Mouse (Mus musculus): ENCODE measurements around the gene Usp31. TPM values are rescaled to one million over a fixed set of nuclear protein-coding genes. Genes with fewer than 3 reads are reported as not detected.

The Usp31 gene
- total and polyA plus RNA-seq, 3 experiments, result 6.4 to 9.1 (median 7.5) TPM

GRCm38 (mm10) chr7:121706411-121707072 is 511 bp downstream of the Usp31 start:
- peaks cover 8 to 48% of the 10 kb centered on the region in 2 experiments; a peak in 3 of 4 replicates for H3K4me1 ChIP-seq (ENCODE audit: control insufficient read depth in 1 of 2, insufficient read depth in 2 of 2)
- H3K27ac ChIP-seq (ENCODE audit: insufficient read depth, low read depth), result no peak overlapping the region

GRCm38 (mm10) chr7:121705051-121705450 is 2.0 kb downstream of the Usp31 start:
- peaks cover 19% of the 10 kb centered on the region for H3K79me2 ChIP-seq (replicated peaks; ENCODE audit: control insufficient read depth, extremely low read depth, insufficient read depth, poor library complexity, severe bottlenecking)
- peaks cover 11% of the 10 kb centered on the region for H3K27me3 ChIP-seq (replicated peaks)
- in situ Hi-C loops (cut with MboI; ENCODE audit: low pct_ligation_motif_present, low pct_unique_long_range_greater_than_20kb, low sequenced_read_pairs) (no loop called here), dilution Hi-C loops (cut with MboI; ENCODE audit: extremely low pct_ligation_motif_present, extremely low pct_unique_long_range_greater_than_20kb, low sequenced_read_pairs) (no loop called here)
- no peak overlapping the region for H3K27ac ChIP-seq (ENCODE audit: insufficient read depth, low read depth)
- H3K4me2 ChIP-seq (ENCODE audit: insufficient read depth, low read depth, poor library complexity, severe bottlenecking), result no peak overlapping the region
- H3K4me3 ChIP-seq (replicated peaks in 1 of 3; ENCODE audit: low read depth in 2 of 3, low read length in 2 of 3, poor library complexity in 1 of 3), result peak overlapping the region in 1 of 3 experiments; percentile 15
- TF ChIP-seq ETS1 (conservative IDR thresholded peaks at IDR 0.05; ENCODE audit: low read depth, low read length) (no peak), JUN (IDR thresholded peaks at IDR 0.05; ENCODE audit: insufficient read depth, low read depth, low read length) (no peak)
- H3K4me1 ChIP-seq (ENCODE audit: control insufficient read depth in 1 of 2, insufficient read depth in 2 of 2), result peaks cover 10 to 63% of the 10 kb centered on the region in 2 experiments; a peak in 3 of 4 replicates
- H3K36me3 ChIP-seq (replicated peaks in 1 of 2; ENCODE audit: control insufficient read depth in 1 of 2, insufficient read depth in 1 of 2, low read length in 1 of 2), result peaks cover 0 to 29% of the 10 kb centered on the region in 2 experiments
- H3K9ac ChIP-seq (ENCODE audit: insufficient read depth, low read depth), result no peak overlapping the region
- no peaks in the 10 kb centered on the region for H3K9me3 ChIP-seq (replicated peaks; ENCODE audit: low read length)
- no peak for DNase-seq (ENCODE audit: extremely low read depth)

More at GRCm38 (mm10) chr7:121706411-121707072, 511 bp downstream of the Usp31 start:
- dilution Hi-C loops (cut with MboI; ENCODE audit: extremely low pct_ligation_motif_present, extremely low pct_unique_long_range_greater_than_20kb, low sequenced_read_pairs) (no loop called here), in situ Hi-C loops (cut with MboI; ENCODE audit: low pct_ligation_motif_present, low pct_unique_long_range_greater_than_20kb, low sequenced_read_pairs) (no loop called here)
- Histone ChIP-seq H3K9ac (ENCODE audit: insufficient read depth, low read depth) (peak overlapping the region; percentile 65), H3K9me3 (replicated peaks; ENCODE audit: low read length) (no peaks in the 10 kb centered on the region), H3K79me2 (replicated peaks; ENCODE audit: control insufficient read depth, extremely low read depth, insufficient read depth, poor library complexity, severe bottlenecking) (peaks cover 15% of the 10 kb centered on the region), H3K36me3 (replicated peaks in 1 of 2; ENCODE audit: control insufficient read depth in 1 of 2, insufficient read depth in 1 of 2, low read length in 1 of 2) (peaks cover 0 to 27% of the 10 kb centered on the region in 2 experiments), H3K27me3 (replicated peaks) (peaks cover 15% of the 10 kb centered on the region), H3K4me2 (ENCODE audit: insufficient read depth, low read depth, poor library complexity, severe bottlenecking) (peak overlapping the region; percentile 69), H3K4me3 (replicated peaks in 1 of 3; ENCODE audit: low read depth in 2 of 3, low read length in 2 of 3, poor library complexity in 1 of 3) (peak overlapping the region; percentile 67 to 93 (median 83))
- peak; percentile 10 for DNase-seq (ENCODE audit: extremely low read depth)
- TF ChIP-seq NRF1 (IDR thresholded peaks at IDR 0.05; ENCODE audit: low read depth, low read length), result no peak
- TF ChIP-seq POLR2A (IDR thresholded peaks at IDR 0.05; ENCODE audit: low read depth, low read length), result no peak
- peak; percentile 72 for TF ChIP-seq MAX (IDR thresholded peaks at IDR 0.05; ENCODE audit: low read length)
- peak; percentile 10; the same call in 1 of the 2 replicates for TF ChIP-seq SIN3A (IDR thresholded peaks at IDR 0.05; ENCODE audit: low read length)
- TF ChIP-seq BHLHE40 (IDR thresholded peaks at IDR 0.05; ENCODE audit: low read depth, low read length), result peak; percentile 20; the same call in 1 of the 2 replicates
- TF ChIP-seq TCF12 (IDR thresholded peaks at IDR 0.05; ENCODE audit: low read depth, low read length), result peak; percentile 18; the same call in 1 of the 2 replicates
- TF ChIP-seq MXI1 (IDR thresholded peaks at IDR 0.05; ENCODE audit: low read depth, low read length), result peak; percentile 60

- H3K4me1 ChIP-seq (ENCODE audit: control insufficient read depth in 1 of 2, insufficient read depth in 2 of 2), result peaks cover 7 to 79% of the 10 kb centered on the region in 2 experiments; a peak in 3 of 4 replicates
- H3K27ac ChIP-seq (ENCODE audit: insufficient read depth, low read depth), result no peak overlapping the region
- TF ChIP-seq CHD1 (IDR thresholded peaks at IDR 0.05; ENCODE audit: low read depth, low read length) (0 out of 2 replicates have a peak, but pooled peaks have one; percentile 77), BHLHE40 (IDR thresholded peaks at IDR 0.05; ENCODE audit: low read depth, low read length) (peak; percentile 84), ETS1 (conservative IDR thresholded peaks at IDR 0.05; ENCODE audit: low read depth, low read length) (peak; percentile 82), SIN3A (IDR thresholded peaks at IDR 0.05; ENCODE audit: low read length) (peak; percentile 41; the same call in 1 of the 2 replicates), IRF4 (IDR thresholded peaks at IDR 0.05; ENCODE audit: low read depth, low read length) (peak; percentile 61; the same call in 1 of the 2 replicates), CTCF (conservative IDR thresholded peaks at IDR 0.05 in 1 of 2, IDR thresholded peaks at IDR 0.05 in 1 of 2; ENCODE audit: low read depth in 2 of 2, low read length in 2 of 2) (no peak), MEF2A (IDR thresholded peaks at IDR 0.05; ENCODE audit: borderline replicate concordance, low read depth, low read length) (peak; percentile 51; the same call in 1 of the 2 replicates), MAX (IDR thresholded peaks at IDR 0.05; ENCODE audit: low read length) (peak; percentile 39; the same call in 1 of the 2 replicates), MXI1 (IDR thresholded peaks at IDR 0.05; ENCODE audit: low read depth, low read length) (0 out of 2 replicates have a peak, but pooled peaks have one; percentile 38), EP300 (IDR thresholded peaks at IDR 0.05; ENCODE audit: low read length) (peak; percentile 40; the same call in 1 of the 2 replicates), JUN (IDR thresholded peaks at IDR 0.05; ENCODE audit: insufficient read depth, low read depth, low read length) (no peak), NELFE (IDR thresholded peaks at IDR 0.05; ENCODE audit: low read depth, low read length) (no peak), TCF12 (IDR thresholded peaks at IDR 0.05; ENCODE audit: low read depth, low read length) (peak; percentile 34; the same call in 1 of the 2 replicates)
- H3K4me3 ChIP-seq (replicated peaks in 1 of 3; ENCODE audit: low read depth in 2 of 3, low read length in 2 of 3, poor library complexity in 1 of 3), result no peak overlapping the region
- H3K4me2 ChIP-seq (ENCODE audit: insufficient read depth, low read depth, poor library complexity, severe bottlenecking), result 0 out of 2 replicates have a peak overlapping the region, but pooled peaks have one; percentile 27
- H3K9me3 ChIP-seq (replicated peaks; ENCODE audit: low read length), result no peaks in the 10 kb centered on the region
- dilution Hi-C loops (cut with MboI; ENCODE audit: extremely low pct_ligation_motif_present, extremely low pct_unique_long_range_greater_than_20kb, low sequenced_read_pairs), result no loop called here
- in situ Hi-C loops (cut with MboI; ENCODE audit: low pct_ligation_motif_present, low pct_unique_long_range_greater_than_20kb, low sequenced_read_pairs), result no loop called here
- H3K27me3 ChIP-seq (replicated peaks), result no peaks in the 10 kb centered on the region
- no peak overlapping the region for H3K9ac ChIP-seq (ENCODE audit: insufficient read depth, low read depth)
- H3K36me3 ChIP-seq (replicated peaks in 1 of 2; ENCODE audit: control insufficient read depth in 1 of 2, insufficient read depth in 1 of 2, low read length in 1 of 2), result peaks cover 0 to 45% of the 10 kb centered on the region in 2 experiments
- peak; percentile 55 for DNase-seq (ENCODE audit: extremely low read depth)
- H3K79me2 ChIP-seq (replicated peaks; ENCODE audit: control insufficient read depth, extremely low read depth, insufficient read depth, poor library complexity, severe bottlenecking), result peaks cover 22% of the 10 kb centered on the region
These were observed 5.1 kb downstream of the Usp31 start for GRCm38 (mm10) chr7:121701983-121702382.

Data from CH12.LX (cell line).